Mouse (Mus musculus) MEL (cell line): ENCODE measurements around the gene Ccr1l1. TPM values are rescaled to one million over a fixed set of nuclear protein-coding genes. Genes with fewer than 3 reads are reported as not detected.

Source experiments
- DNase-seq: peaks from one replicate; pipeline ENCODE4 v3.0.0; 2011; ENCODE audit warnings: low read depth, low spot score
- H3K27ac ChIP-seq: 2 replicates; pipeline ENCODE4 v1.5.1; 2012; ENCODE audit warnings: low read depth, mild to moderate bottlenecking, control low read depth, low read length, moderate library complexity; ENCODE audit not compliant: control insufficient read depth
- H3K27me3 ChIP-seq, 2 experiments: fragments of 150-350 bp in 1 of 2; sonication (generic) in 1 of 2; 2 replicates each; pipeline ENCODE4 v1.6.1; 2012; ENCODE audit warnings: low read length in 2 of 2, mild to moderate bottlenecking in 2 of 2, improper control_type of control experiment in 1 of 2, moderate library complexity in 1 of 2; ENCODE audit not compliant: insufficient read depth in 2 of 2, control insufficient read depth in 1 of 2
- H3K36me3 ChIP-seq, 2 experiments: 2 replicates each; pipeline ENCODE4 v1.6.1; 2012 to 2014; ENCODE audit warnings: low read length in 2 of 2, improper control_type of control experiment in 1 of 2, inconsistent platforms in 1 of 2, mild to moderate bottlenecking in 1 of 2; ENCODE audit not compliant: insufficient read depth in 2 of 2, control insufficient read depth in 1 of 2
- H3K4me1 ChIP-seq, 2 experiments: fragments of 150-350 bp in 1 of 2; sonication (generic) in 1 of 2; 2 replicates each; pipeline ENCODE4 v1.6.1; 2012; ENCODE audit warnings: low read length in 2 of 2, improper control_type of control experiment in 1 of 2, mild to moderate bottlenecking in 1 of 2; ENCODE audit not compliant: insufficient read depth in 2 of 2, control insufficient read depth in 1 of 2
- H3K4me3 ChIP-seq, 2 experiments: fragments of 150-350 bp in 1 of 2; sonication (generic) in 1 of 2; 2 replicates each; pipeline ENCODE4 v1.5.1; 2012; ENCODE audit warnings: low read depth in 2 of 2, low read length in 2 of 2, mild to moderate bottlenecking in 2 of 2, moderate library complexity in 2 of 2, control low read depth in 1 of 2, improper control_type of control experiment in 1 of 2; ENCODE audit not compliant: control insufficient read depth in 1 of 2, insufficient read depth in 1 of 2
- H3K79me2 ChIP-seq: 2 replicates; pipeline ENCODE4 v1.6.1; 2012; ENCODE audit warnings: mild to moderate bottlenecking, low read length, moderate library complexity; ENCODE audit not compliant: control insufficient read depth, poor library complexity, insufficient read depth
- H3K9ac ChIP-seq: 2 replicates; pipeline ENCODE4 v1.6.1; 2012; ENCODE audit warnings: low read depth, mild to moderate bottlenecking, control low read depth, low read length, moderate library complexity; ENCODE audit not compliant: control insufficient read depth, poor library complexity, severe bottlenecking
- H3K9me3 ChIP-seq: fragments of 150-350 bp; sonication (generic); replicated peaks from 2 replicates; pipeline ENCODE4 v1.6.1; 2012; ENCODE audit warnings: mild to moderate bottlenecking, low read length, improper control_type of control experiment, moderate library complexity; ENCODE audit not compliant: insufficient read depth
- CHD1 ChIP-seq: IDR thresholded peaks from 2 replicates; pipeline ENCODE4 v1.6.1; 2012; ENCODE audit warnings: low read depth, mild to moderate bottlenecking, inconsistent platforms, low read length, improper control_type of control experiment
- CHD2 ChIP-seq: IDR thresholded peaks from 2 replicates; pipeline ENCODE4 v1.6.1; 2011; ENCODE audit warnings: low read length, improper control_type of control experiment
- CTCF ChIP-seq, 3 experiments: IDR thresholded peaks in 2 of 3; conservative IDR thresholded peaks in 1 of 3; 2 replicates each; pipeline ENCODE4 v1.5.1; 2011 to 2012; ENCODE audit warnings: low read length in 3 of 3, low read depth in 2 of 3, mild to moderate bottlenecking in 2 of 3, improper control_type of control experiment in 1 of 3, inconsistent platforms in 1 of 3, mixed read lengths in 1 of 3, moderate library complexity in 1 of 3; ENCODE audit not compliant: control insufficient read depth in 1 of 3, insufficient read depth in 1 of 3, poor library complexity in 1 of 3, severe bottlenecking in 1 of 3
- E2F4 ChIP-seq: IDR thresholded peaks from 2 replicates; pipeline ENCODE4 v1.6.1; 2011; ENCODE audit warnings: low read depth, low read length, improper control_type of control experiment, borderline replicate concordance
- ELF1 ChIP-seq: IDR thresholded peaks from 2 replicates; pipeline ENCODE4 v1.6.1; 2014; ENCODE audit warnings: low read depth, mild to moderate bottlenecking, inconsistent platforms, low read length, improper control_type of control experiment, moderate library complexity
- GABPA ChIP-seq: IDR thresholded peaks from 2 replicates; pipeline ENCODE4 v1.6.1; 2012; ENCODE audit warnings: low read depth, mild to moderate bottlenecking, inconsistent platforms, low read length, improper control_type of control experiment, moderate library complexity
- HCFC1 ChIP-seq: IDR thresholded peaks from 2 replicates; pipeline ENCODE4 v1.6.1; 2012; ENCODE audit warnings: low read depth, mild to moderate bottlenecking, inconsistent platforms, low read length, improper control_type of control experiment, moderate library complexity
- JUND ChIP-seq: IDR thresholded peaks from 2 replicates; pipeline ENCODE4 v1.6.1; 2011; ENCODE audit warnings: low read depth, mild to moderate bottlenecking, improper control_type of control experiment, low read length
- KAT2A ChIP-seq: conservative IDR thresholded peaks from 2 replicates; pipeline ENCODE4 v1.6.1; 2012; ENCODE audit warnings: low read depth, low read length, improper control_type of control experiment, inconsistent platforms
- MAZ ChIP-seq: IDR thresholded peaks from 2 replicates; pipeline ENCODE4 v1.6.1; 2012; ENCODE audit warnings: low read depth, mild to moderate bottlenecking, inconsistent platforms, low read length, improper control_type of control experiment
- MXI1 ChIP-seq: IDR thresholded peaks from 2 replicates; pipeline ENCODE4 v1.6.1; 2011; ENCODE audit warnings: mild to moderate bottlenecking, low read depth, low read length, improper control_type of control experiment
- MYC ChIP-seq: IDR thresholded peaks from 2 replicates; pipeline ENCODE4 v1.6.1; 2011; ENCODE audit warnings: low read depth, mild to moderate bottlenecking, low read length, improper control_type of control experiment, moderate library complexity
- POLR2A ChIP-seq, 2 experiments: IDR thresholded peaks; 2 replicates each; pipeline ENCODE4 v1.6.1; 2011 to 2012; ENCODE audit warnings: low read length in 2 of 2, mild to moderate bottlenecking in 2 of 2, control low read depth in 1 of 2, improper control_type of control experiment in 1 of 2, low read depth in 1 of 2, moderate library complexity in 1 of 2; ENCODE audit not compliant: control insufficient read depth in 1 of 2, insufficient read depth in 1 of 2, poor library complexity in 1 of 2
- RAD21 ChIP-seq: IDR thresholded peaks from 2 replicates; pipeline ENCODE4 v1.6.1; 2011; ENCODE audit warnings: mild to moderate bottlenecking, low read depth, low read length, improper control_type of control experiment
- RCOR1 ChIP-seq: IDR thresholded peaks from 2 replicates; pipeline ENCODE4 v1.6.1; 2012; ENCODE audit warnings: low read depth, mild to moderate bottlenecking, inconsistent platforms, low read length, improper control_type of control experiment
- SMC3 ChIP-seq: IDR thresholded peaks from 2 replicates; pipeline ENCODE4 v1.6.1; 2011; ENCODE audit warnings: low read depth, low read length, improper control_type of control experiment
- TCF12 ChIP-seq: IDR thresholded peaks from 2 replicates; pipeline ENCODE4 v1.6.1; 2014; ENCODE audit warnings: low read depth, mild to moderate bottlenecking, inconsistent platforms, low read length, improper control_type of control experiment, moderate library complexity
- UBTF ChIP-seq: IDR thresholded peaks from 2 replicates; pipeline ENCODE4 v1.6.1; 2012; ENCODE audit warnings: low read depth, mild to moderate bottlenecking, inconsistent platforms, low read length, improper control_type of control experiment, moderate library complexity, borderline replicate concordance; ENCODE audit not compliant: insufficient read depth
- USF1 ChIP-seq: IDR thresholded peaks from 2 replicates; pipeline ENCODE4 v1.6.1; 2014; ENCODE audit warnings: low read depth, mild to moderate bottlenecking, inconsistent platforms, low read length, improper control_type of control experiment, moderate library complexity
- ZC3H11A ChIP-seq: IDR thresholded peaks from 2 replicates; pipeline ENCODE4 v1.6.1; 2012; ENCODE audit warnings: low read depth, mild to moderate bottlenecking, inconsistent platforms, low read length, improper control_type of control experiment
- polyA plus RNA-seq, 2 experiments: library from polyadenylated mRNA; stranded (reverse) in 1 of 2; unstranded in 1 of 2; fragments of >175 nt in 1 of 2; fragments of >200 nt in 1 of 2; gene quantifications; 2 replicates each; pipeline versions ENCODE4 v1.2.1 to v1.2.4; 2012; ENCODE audit warnings: low replicate concordance in 2 of 2, low read depth in 1 of 2; ENCODE audit not compliant: insufficient read length in 2 of 2, insufficient read depth in 1 of 2, missing spikeins in 1 of 2
- total RNA-seq: library from RNA; depleted of rRNA; stranded (reverse); fragments of 300-350 nt; gene quantifications from 2 replicates; pipeline ENCODE4 v1.2.3, GENCODE M21; 2012

Ccr1l1 gene
- total and polyA plus RNA-seq, 3 experiments = not detected

DNA sequence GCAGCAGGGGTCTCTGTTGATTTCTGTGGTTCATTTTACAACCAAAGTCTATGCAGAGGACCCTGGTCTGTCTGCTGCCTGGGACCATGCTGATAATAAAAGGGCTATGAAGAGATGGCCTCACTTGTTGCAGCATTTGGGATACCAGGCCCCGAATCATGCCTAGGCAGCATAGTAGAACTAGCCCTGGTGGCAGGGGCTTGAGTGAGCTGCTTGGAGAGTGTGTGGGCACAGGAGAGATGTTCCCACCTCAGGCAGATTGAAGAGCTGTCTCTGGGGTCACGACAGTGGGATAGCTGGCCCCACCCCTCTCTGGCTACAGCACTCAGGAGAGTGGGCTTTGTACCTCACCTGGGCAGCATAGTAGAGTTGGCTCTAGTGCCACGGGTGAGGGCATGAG lies 47.7 kb downstream of the Ccr1l1 start:
- H3K9me3 ChIP-seq = no peaks in the 10 kb centered on the region
- peaks cover 41 to 60% of the 10 kb centered on the region in 2 experiments for H3K4me1 ChIP-seq
- no peaks in the 10 kb centered on the region for H3K27me3 ChIP-seq
- no peak overlapping the region for H3K9ac ChIP-seq
- no peaks in the 10 kb centered on the region for H3K79me2 ChIP-seq
- H3K36me3 ChIP-seq = peaks cover 0 to 48% of the 10 kb centered on the region in 2 experiments; a peak in 2 of 4 replicates
- no peak overlapping the region for H3K4me3 ChIP-seq
- DNase-seq = peak; percentile 79
- TF ChIP-seq ZC3H11A (no peak), HCFC1 (no peak), RCOR1 (no peak), KAT2A (no peak), MAZ (no peak), CHD2 (no peak)
- H3K27ac ChIP-seq = peak overlapping the region; percentile 2

GRCm38 (mm10) chr9:123929936-123930335 lies 48.3 kb downstream of the Ccr1l1 start:
- TF ChIP-seq JUND = no peak
- no peak for TF ChIP-seq CTCF (IDR thresholded peaks at IDR 0.05 in 2 of 3, conservative IDR thresholded peaks at IDR 0.05 in 1 of 3; ENCODE audit: control insufficient read depth in 1 of 3, insufficient read depth in 1 of 3, low read depth in 2 of 3, low read length in 3 of 3, poor library complexity in 1 of 3, severe bottlenecking in 1 of 3)
- no peak for TF ChIP-seq MYC
- TF ChIP-seq ELF1 = no peak
- no peak for TF ChIP-seq UBTF
- TF ChIP-seq MXI1 = no peak
- TF ChIP-seq SMC3 = no peak
- TF ChIP-seq TCF12 = no peak
- TF ChIP-seq RAD21 = no peak
- Histone ChIP-seq H3K79me2 (no peaks in the 10 kb centered on the region), H3K36me3 (peaks cover 0 to 48% of the 10 kb centered on the region in 2 experiments; a peak in 2 of 4 replicates), H3K4me1 (peaks cover 41 to 61% of the 10 kb centered on the region in 2 experiments), H3K27ac (peak overlapping the region; percentile 2), H3K9ac (no peak overlapping the region), H3K4me3 (no peak overlapping the region), H3K27me3 (no peaks in the 10 kb centered on the region), H3K9me3 (no peaks in the 10 kb centered on the region)
- DNase-seq = peak; percentile 97

GRCm38 (mm10) chr9:123928759-123929246 lies 49.4 kb downstream of the Ccr1l1 start:
- peaks cover 0 to 48% of the 10 kb centered on the region in 2 experiments; a peak in 2 of 4 replicates for H3K36me3 ChIP-seq
- DNase-seq = peak; percentile 100
- H3K4me3 ChIP-seq = peak overlapping the region; percentile 22 to 25
- H3K9ac ChIP-seq = peak overlapping the region; percentile 24
- no peaks in the 10 kb centered on the region for H3K27me3 ChIP-seq
- H3K27ac ChIP-seq = peak overlapping the region; percentile 57
- H3K79me2 ChIP-seq = no peaks in the 10 kb centered on the region
- TF ChIP-seq GABPA = no peak
- no peak for TF ChIP-seq USF1
- TF ChIP-seq ZC3H11A = no peak
- no peak for TF ChIP-seq POLR2A (IDR thresholded peaks at IDR 0.05; ENCODE audit: control insufficient read depth in 1 of 2, insufficient read depth in 1 of 2, low read depth in 1 of 2, low read length in 2 of 2, poor library complexity in 1 of 2)
- TF ChIP-seq E2F4 = no peak
- no peak for TF ChIP-seq CHD1
- H3K9me3 ChIP-seq = no peaks in the 10 kb centered on the region
- peaks cover 41 to 61% of the 10 kb centered on the region in 2 experiments for H3K4me1 ChIP-seq
